Mouse (Mus musculus): ENCODE results near the gene Cebpb. TPM values are rescaled to one million over a fixed set of nuclear protein-coding genes. Genes with fewer than 3 reads are reported as not detected.

Gene Cebpb
- total RNA-seq (2023): 593 and 647 TPM in 2 replicates

GRCm38 (mm10) chr2:167688498-167689451 is at the start of gene Cebpb:
Gene Cebpb (plus strand): TSS chr2:167688915.

GRCm38 (mm10) chr2:167661270-167662203 is 27.2 kb upstream of the Cebpb start, which contains the start of gene Gm20431:
Gene Gm20431 (minus strand): TSS chr2:167661496.

GRCm38 (mm10) chr2:167689501-167690218 is 945 bp downstream of the Cebpb start, which contains the start of gene Tmem189:
Gene Tmem189 (minus strand): TSS chr2:167689822.

Other genes starting within 250 kb of the Cebpb start
- 63.0 and 66.4 TPM in 2 replicates for gene Rnf114, start 196.3 kb upstream of the Cebpb start, total RNA-seq (2023)
- gene Spata2, start 196.0 kb upstream of the Cebpb start, total RNA-seq (2023): 72.2 and 73.4 TPM in 2 replicates
- 2.2 and 4.9 TPM in 2 replicates for gene Snai1, start 150.7 kb upstream of the Cebpb start, total RNA-seq (2023)
- 59.8 and 67.6 TPM in 2 replicates for gene Ube2v1, start 56.8 kb upstream of the Cebpb start, total RNA-seq (2023)
- 18.9 and 22.7 TPM in 2 replicates for gene Gm20431, start 27.4 kb upstream of the Cebpb start, total RNA-seq (2023)
- gene Tmem189, start 907 bp downstream of the Cebpb start, total RNA-seq (2023): 259 and 390 TPM in 2 replicates
- 189 and 215 TPM in 2 replicates for gene Ptpn1, start 243.1 kb downstream of the Cebpb start, total RNA-seq (2023)